Mouse (Mus musculus) testis, adult 2 months (tissue): ENCODE measurements around the gene Ccdc85c. TPM values are rescaled to one million over a fixed set of nuclear protein-coding genes. Genes with fewer than 3 reads are reported as not detected.

Experiments used
- H3K27ac ChIP-seq: fragments of 200-500 bp; 2 replicates; pipeline ENCODE4 v1.5.1; 2012; ENCODE audit warnings: low read depth, low read length; ENCODE audit not compliant: control insufficient read depth, insufficient read depth
- H3K27me3 ChIP-seq: fragments of 200-500 bp; 2 replicates; pipeline ENCODE4 v1.6.1; 2012; ENCODE audit warnings: mild to moderate bottlenecking, low read length, moderate library complexity; ENCODE audit not compliant: control insufficient read depth, insufficient read depth
- H3K36me3 ChIP-seq: fragments of 200-500 bp; 2 replicates; pipeline ENCODE4 v1.6.1; 2012; ENCODE audit warnings: mild to moderate bottlenecking, low read length; ENCODE audit not compliant: control insufficient read depth, insufficient read depth
- H3K4me1 ChIP-seq: fragments of 200-500 bp; 2 replicates; pipeline ENCODE4 v1.6.1; 2012; ENCODE audit warnings: low read length; ENCODE audit not compliant: control insufficient read depth, insufficient read depth
- H3K4me3 ChIP-seq: fragments of 200-500 bp; 2 replicates; pipeline ENCODE4 v1.5.1; 2012; ENCODE audit warnings: low read depth, mild to moderate bottlenecking, low read length, moderate library complexity, mixed read lengths; ENCODE audit not compliant: control insufficient read depth
- CTCF ChIP-seq: fragments of 200-500 bp; IDR thresholded peaks from 2 replicates; pipeline ENCODE4 v1.5.1; 2012; ENCODE audit warnings: low read depth, mild to moderate bottlenecking, inconsistent platforms, low read length, moderate library complexity; ENCODE audit not compliant: control insufficient read depth, insufficient read depth, insufficient replicate concordance
- POLR2A ChIP-seq: fragments of 200-500 bp; IDR thresholded peaks from 2 replicates; pipeline ENCODE4 v1.6.1; 2012; ENCODE audit warnings: low read depth, mild to moderate bottlenecking, inconsistent platforms, low read length, moderate library complexity; ENCODE audit not compliant: control insufficient read depth
- polyA plus RNA-seq: library from polyadenylated mRNA; depleted of rRNA; stranded (reverse); fragments of >200 nt; gene quantifications from 2 replicates; pipeline ENCODE4 v1.2.3, GENCODE M21; 2012

Ccdc85c gene
- polyA plus RNA-seq, 1 experiment = 22.6 TPM

- Histone ChIP-seq H3K36me3 (no peaks in the 10 kb centered on the region), H3K27ac (no peak overlapping the region), H3K27me3 (no peaks in the 10 kb centered on the region), H3K4me3 (no peak overlapping the region), H3K4me1 (no peaks in the 10 kb centered on the region; the same call in 1 of the 2 replicates)
- TF ChIP-seq CTCF = no peak
- TF ChIP-seq POLR2A = no peak
Measured at GRCm38 (mm10) chr12:108284455-108285224, 9.4 kb upstream of the Ccdc85c start.

- no peak overlapping the region for H3K4me3 ChIP-seq
- no peaks in the 10 kb centered on the region for H3K27me3 ChIP-seq
- TF ChIP-seq CTCF = no peak
- TF ChIP-seq POLR2A = no peak
- peak overlapping the region; percentile 3; the same call in 1 of the 2 replicates for H3K27ac ChIP-seq
- H3K4me1 ChIP-seq = peaks cover 25% of the 10 kb centered on the region
- H3K36me3 ChIP-seq = no peaks in the 10 kb centered on the region
Measured at GRCm38 (mm10) chr12:108278221-108278918, 3.1 kb upstream of the Ccdc85c start.

GRCm38 (mm10) chr12:108277341-108277841 is 2.2 kb upstream of the Ccdc85c start:
- Histone ChIP-seq H3K36me3 (no peaks in the 10 kb centered on the region), H3K4me3 (peak overlapping the region; percentile 86), H3K4me1 (peaks cover 29% of the 10 kb centered on the region), H3K27me3 (no peaks in the 10 kb centered on the region), H3K27ac (peak overlapping the region; percentile 63)
- no peak for TF ChIP-seq CTCF

- H3K4me1 ChIP-seq = peaks cover 39% of the 10 kb centered on the region
- TF ChIP-seq POLR2A (peak; percentile 49), CTCF (no peak)
- no peaks in the 10 kb centered on the region for H3K36me3 ChIP-seq
- no peaks in the 10 kb centered on the region for H3K27me3 ChIP-seq
- peak overlapping the region; percentile 88 for H3K4me3 ChIP-seq
- H3K27ac ChIP-seq = peak overlapping the region; percentile 91
Measured at GRCm38 (mm10) chr12:108275920-108276822, 946 bp upstream of the Ccdc85c start.

- TF ChIP-seq CTCF (no peak), POLR2A (peak; percentile 68; the same call in 1 of the 2 replicates)
- Histone ChIP-seq H3K4me3 (peak overlapping the region; percentile 88), H3K4me1 (peaks cover 41% of the 10 kb centered on the region), H3K27me3 (no peaks in the 10 kb centered on the region), H3K27ac (peak overlapping the region; percentile 91), H3K36me3 (no peaks in the 10 kb centered on the region)
Measured at GRCm38 (mm10) chr12:108275508-108275890, 274 bp upstream of the Ccdc85c start.

GRCm38 (mm10) chr12:108274313-108274595 is 971 bp downstream of the Ccdc85c start:
- Histone ChIP-seq H3K27me3 (no peaks in the 10 kb centered on the region), H3K27ac (no peak overlapping the region; the same call in 1 of the 2 replicates), H3K36me3 (no peaks in the 10 kb centered on the region), H3K4me1 (peaks cover 43% of the 10 kb centered on the region), H3K4me3 (peak overlapping the region; percentile 83)
- TF ChIP-seq POLR2A (no peak), CTCF (no peak)

GRCm38 (mm10) chr12:108273466-108274312 is 1.5 kb downstream of the Ccdc85c start:
- peak overlapping the region; percentile 83 for H3K4me3 ChIP-seq
- H3K4me1 ChIP-seq = peaks cover 41% of the 10 kb centered on the region
- no peak overlapping the region; the same call in 1 of the 2 replicates for H3K27ac ChIP-seq
- no peaks in the 10 kb centered on the region for H3K36me3 ChIP-seq
- no peaks in the 10 kb centered on the region for H3K27me3 ChIP-seq
- TF ChIP-seq CTCF (no peak), POLR2A (no peak)
